ENCODE assay signal across 18 mouse cellular contexts in the genomic region with DNA sequence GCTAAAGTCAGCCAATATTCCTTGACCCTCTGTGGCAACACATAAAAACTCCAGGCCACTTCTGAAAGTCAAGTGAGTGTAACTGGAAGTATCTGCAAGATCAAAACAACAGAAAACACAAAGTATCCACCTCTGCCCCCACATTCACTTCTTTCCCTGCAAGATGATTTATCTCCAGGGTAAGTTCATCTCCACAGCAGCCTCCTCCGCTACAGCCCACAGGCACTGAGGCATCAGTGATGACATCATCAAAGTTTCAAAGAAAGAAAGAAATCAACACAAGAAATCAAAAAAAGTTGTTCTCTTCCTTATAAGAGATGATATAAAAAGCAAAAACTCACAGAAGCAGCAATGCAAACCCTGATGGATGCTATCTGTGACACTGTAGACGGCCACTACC.
"Had no signal": no experiment of that assay in that cellular context is flagged by ENCODE, and none has a peak within 500 bp of the region (broad histone marks: within the 10 kb centered on the region; RNA-seq: fewer than 3 reads in every experiment).

No protein-coding gene starts in this region.

- H3K27me3 ChIP-seq: midbrain, embryonic 12.5 days; neural tube, embryonic 13.5 days; neural tube, embryonic 15.5 days had no signal

- H3K9ac ChIP-seq: lung, embryonic 14.5 days; midbrain, embryonic 12.5 days; neural tube, embryonic 13.5 days; neural tube, embryonic 15.5 days had no signal

- H3K27ac ChIP-seq: midbrain, embryonic 10.5 days; midbrain, embryonic 12.5 days; neural tube, embryonic 13.5 days; neural tube, embryonic 15.5 days had no signal

- ATAC-seq: midbrain, embryonic 16.5 days had no signal

- H3K4me3 ChIP-seq: midbrain, embryonic 10.5 days; midbrain, embryonic 12.5 days; myocyte; neural tube, embryonic 13.5 days; neural tube, embryonic 15.5 days had no signal

- DNase-seq: lung, adult 18-20 months; lung, embryonic 14.5 days; lung, postnatal 10 days; lung, postnatal 4 days; midbrain, embryonic 14.5 days; retina, postnatal 1 day; right cerebral cortex, postnatal 25 days; right cerebral cortex, postnatal 4 days; spleen, adult 18-20 months; thymus, adult 18-20 months; thymus, postnatal 14 days; thymus, postnatal 36 days had no signal

- H3K9me3 ChIP-seq: midbrain, embryonic 10.5 days; midbrain, embryonic 12.5 days; neural tube, embryonic 13.5 days; neural tube, embryonic 15.5 days had no signal

- H3K4me1 ChIP-seq: midbrain, embryonic 10.5 days; midbrain, embryonic 12.5 days; neural tube, embryonic 13.5 days; neural tube, embryonic 15.5 days had no signal

- H3K4me2 ChIP-seq: lung, embryonic 14.5 days; midbrain, embryonic 12.5 days; neural tube, embryonic 13.5 days; neural tube, embryonic 15.5 days had no signal
